Mouse (Mus musculus): ENCODE data around the gene Erc2.
A peak's percentile ranks its signal among the peaks of the same experiment; 100 is the strongest.

The Erc2 gene

GRCm38 (mm10) chr14:27667016-27667852 lies 45.0 kb downstream of the Erc2 start:
- no peak for DNase-seq (ENCODE audit: low spot score in 2 of 2)

GRCm38 (mm10) chr14:27668151-27668550 lies 45.9 kb downstream of the Erc2 start:
- no peak for DNase-seq (ENCODE audit: low spot score in 2 of 2)

GRCm38 (mm10) chr14:27669939-27670338 lies 47.7 kb downstream of the Erc2 start:
- no peak for DNase-seq (ENCODE audit: low spot score in 2 of 2)

GRCm38 (mm10) chr14:27672761-27673160 lies 50.5 kb downstream of the Erc2 start:
- DNase-seq (ENCODE audit: low spot score in 2 of 2), result no peak

- no peak for DNase-seq (ENCODE audit: low spot score in 2 of 2)
Measured at GRCm38 (mm10) chr14:27674096-27674495, 51.9 kb downstream of the Erc2 start.

- no peak for DNase-seq (ENCODE audit: low spot score in 2 of 2)
Measured at GRCm38 (mm10) chr14:27674561-27674960, 52.3 kb downstream of the Erc2 start.

- DNase-seq (ENCODE audit: low spot score in 2 of 2), result no peak
Measured at GRCm38 (mm10) chr14:27675071-27675470, 52.8 kb downstream of the Erc2 start.

GRCm38 (mm10) chr14:27682368-27683052 lies 60.3 kb downstream of the Erc2 start:
- DNase-seq (ENCODE audit: low spot score in 2 of 2), result no peak

GRCm38 (mm10) chr14:27695781-27696180 lies 73.6 kb downstream of the Erc2 start:
- no peak for DNase-seq (ENCODE audit: low spot score in 2 of 2)

GRCm38 (mm10) chr14:27717364-27717763 lies 95.1 kb downstream of the Erc2 start:
- DNase-seq (ENCODE audit: low spot score in 2 of 2), result no peak

- no peak for DNase-seq (ENCODE audit: low spot score in 2 of 2)
Measured at GRCm38 (mm10) chr14:27719601-27720000, 97.4 kb downstream of the Erc2 start.

GRCm38 (mm10) chr14:27720944-27721343 lies 98.7 kb downstream of the Erc2 start:
- no peak for DNase-seq (ENCODE audit: low spot score in 2 of 2)

GRCm38 (mm10) chr14:27721759-27722158 lies 99.5 kb downstream of the Erc2 start:
- no peak for DNase-seq (ENCODE audit: low spot score in 2 of 2)

GRCm38 (mm10) chr14:27727541-27727940 lies 105.3 kb downstream of the Erc2 start:
- DNase-seq (ENCODE audit: low spot score in 2 of 2), result no peak

GRCm38 (mm10) chr14:27731086-27731485 lies 108.9 kb downstream of the Erc2 start:
- DNase-seq (ENCODE audit: low spot score in 2 of 2), result no peak

GRCm38 (mm10) chr14:27739436-27739835 lies 117.2 kb downstream of the Erc2 start:
- DNase-seq (ENCODE audit: low spot score in 2 of 2), result no peak

GRCm38 (mm10) chr14:27741248-27741916 lies 119.2 kb downstream of the Erc2 start:
- DNase-seq (ENCODE audit: low spot score in 2 of 2), result peak in 1 of 2 experiments; percentile 60

GRCm38 (mm10) chr14:27754340-27754739 lies 132.1 kb downstream of the Erc2 start:
- no peak for DNase-seq (ENCODE audit: low spot score in 2 of 2)

GRCm38 (mm10) chr14:27756901-27757300 lies 134.7 kb downstream of the Erc2 start:
- no peak for DNase-seq (ENCODE audit: low spot score in 2 of 2)

GRCm38 (mm10) chr14:27758230-27758629 lies 136.0 kb downstream of the Erc2 start:
- DNase-seq (ENCODE audit: low spot score in 2 of 2), result no peak

- no peak for DNase-seq (ENCODE audit: low spot score in 2 of 2)
Measured at GRCm38 (mm10) chr14:27759069-27759628, 136.9 kb downstream of the Erc2 start.

GRCm38 (mm10) chr14:27759982-27760381 lies 137.8 kb downstream of the Erc2 start:
- no peak for DNase-seq (ENCODE audit: low spot score in 2 of 2)
